Mouse (Mus musculus) thymus, adult 2 months (tissue): ENCODE results near the gene Aco2. TPM values are rescaled to one million over a fixed set of nuclear protein-coding genes. Genes with fewer than 3 reads are reported as not detected.

Experiments
- DNase-seq: peaks from one replicate; pipeline ENCODE4 v3.0.0; 2021
- H3K27ac ChIP-seq: fragments of 200-500 bp; 2 replicates; pipeline ENCODE4 v1.5.1; 2012; ENCODE audit warnings: low read length, control low read depth; ENCODE audit not compliant: control insufficient read depth, insufficient read depth
- H3K27me3 ChIP-seq: fragments of 200-500 bp; 2 replicates; pipeline ENCODE4 v1.6.1; 2012; ENCODE audit warnings: mild to moderate bottlenecking, low read length, moderate library complexity, mixed read lengths; ENCODE audit not compliant: control insufficient read depth, insufficient read depth
- H3K36me3 ChIP-seq: fragments of 200-500 bp; 2 replicates; pipeline ENCODE4 v1.6.1; 2012; ENCODE audit warnings: mild to moderate bottlenecking, low read length, moderate library complexity; ENCODE audit not compliant: control insufficient read depth, insufficient read depth
- H3K4me1 ChIP-seq: fragments of 200-500 bp; replicated peaks from 2 replicates; pipeline ENCODE4 v1.6.1; 2012; ENCODE audit warnings: low read length; ENCODE audit not compliant: control insufficient read depth, insufficient read depth
- H3K4me3 ChIP-seq: fragments of 200-500 bp; 2 replicates; pipeline ENCODE4 v1.5.1; 2012; ENCODE audit warnings: mild to moderate bottlenecking, low read length, control low read depth, moderate library complexity; ENCODE audit not compliant: control insufficient read depth, insufficient read depth
- CTCF ChIP-seq: fragments of 200-500 bp; IDR thresholded peaks from 2 replicates; pipeline ENCODE4 v1.5.1; 2012; ENCODE audit warnings: mild to moderate bottlenecking, control low read depth, low read length, moderate library complexity, borderline replicate concordance; ENCODE audit not compliant: control insufficient read depth, poor library complexity, insufficient read depth; ENCODE audit errors: extremely low read depth
- POLR2A ChIP-seq: fragments of 200-500 bp; IDR thresholded peaks from 2 replicates; pipeline ENCODE4 v1.6.1; 2012; ENCODE audit warnings: mild to moderate bottlenecking, low read length, control low read depth, moderate library complexity; ENCODE audit not compliant: control insufficient read depth, poor library complexity, insufficient read depth; ENCODE audit errors: extremely low read depth
- WGBS: fragments of 180-500 bp; shearing (Covaris S2); methylation state at CpG from one replicate; pipeline ENCODE4 v1.1.7; 2018; 5-methylcytosine and 5-hydroxymethylcytosine counted together
- polyA plus RNA-seq: library from polyadenylated mRNA; depleted of rRNA; stranded (reverse); fragments of >200 nt; gene quantifications from 2 replicates; pipeline ENCODE4 v1.2.3, GENCODE M21; 2012

Gene Aco2
- polyA plus RNA-seq, 1 experiment: 377 TPM

GRCm38 (mm10) chr15:81836966-81837920, 34.9 kb upstream of the Aco2 start:
- no peak for TF ChIP-seq CTCF
- H3K27me3 ChIP-seq: no peaks in the 10 kb centered on the region
- DNase-seq: no peak
- H3K36me3 ChIP-seq: no peaks in the 10 kb centered on the region
- no peak overlapping the region for H3K27ac ChIP-seq
- no peak overlapping the region for H3K4me3 ChIP-seq
- peaks cover 10% of the 10 kb centered on the region for H3K4me1 ChIP-seq
- WGBS: 53% methylated on average over 7 of the region's 7 CpGs

GRCm38 (mm10) chr15:81838554-81839235, 33.4 kb upstream of the Aco2 start:
- no peaks in the 10 kb centered on the region for H3K27me3 ChIP-seq
- H3K4me3 ChIP-seq: no peak overlapping the region
- TF ChIP-seq POLR2A (no peak), CTCF (no peak)
- WGBS: 64% methylated on average over 14 of the region's 14 CpGs
- H3K4me1 ChIP-seq: peaks cover 10% of the 10 kb centered on the region
- H3K27ac ChIP-seq: no peak overlapping the region
- no peaks in the 10 kb centered on the region for H3K36me3 ChIP-seq
- DNase-seq: no peak

GRCm38 (mm10) chr15:81839634-81840033, 32.5 kb upstream of the Aco2 start:
- DNase-seq: no peak
- Histone ChIP-seq H3K27ac (no peak overlapping the region), H3K4me3 (no peak overlapping the region), H3K36me3 (no peaks in the 10 kb centered on the region), H3K4me1 (peaks cover 10% of the 10 kb centered on the region), H3K27me3 (no peaks in the 10 kb centered on the region)
- 78% methylated on average over 5 of the region's 5 CpGs for WGBS
- TF ChIP-seq POLR2A (no peak), CTCF (no peak)

- Histone ChIP-seq H3K27me3 (no peaks in the 10 kb centered on the region), H3K36me3 (no peaks in the 10 kb centered on the region), H3K4me3 (no peak overlapping the region), H3K27ac (no peak overlapping the region), H3K4me1 (peaks cover 10% of the 10 kb centered on the region)
- 97% methylated on average over 7 of the region's 7 CpGs for WGBS
- no peak for TF ChIP-seq CTCF
- no peak for TF ChIP-seq POLR2A
- no peak for DNase-seq
Observed at GRCm38 (mm10) chr15:81840306-81840705, 31.8 kb upstream of the Aco2 start.

GRCm38 (mm10) chr15:81842275-81842674, 29.8 kb upstream of the Aco2 start:
- TF ChIP-seq CTCF (no peak), POLR2A (no peak)
- no peak for DNase-seq
- Histone ChIP-seq H3K4me1 (0 out of 2 replicates have a peak, but pooled peaks cover 3% of the 10 kb centered on the region), H3K27me3 (no peaks in the 10 kb centered on the region), H3K36me3 (no peaks in the 10 kb centered on the region; the same call in 1 of the 2 replicates), H3K4me3 (no peak overlapping the region), H3K27ac (no peak overlapping the region)
- 43% methylated on average over 7 of the region's 7 CpGs for WGBS

- no peak for DNase-seq
- TF ChIP-seq POLR2A (no peak), CTCF (no peak)
- Histone ChIP-seq H3K36me3 (peaks cover 20% of the 10 kb centered on the region), H3K27ac (no peak overlapping the region), H3K4me3 (no peak overlapping the region), H3K4me1 (peaks cover 14% of the 10 kb centered on the region), H3K27me3 (no peaks in the 10 kb centered on the region)
- WGBS: 91% methylated on average over 5 of the region's 5 CpGs
Observed at GRCm38 (mm10) chr15:81845033-81845625, 27.0 kb upstream of the Aco2 start.
